Mouse (Mus musculus) B cell, adult 2 months (primary cell): ENCODE measurements around the gene Slc16a9.
A peak's percentile ranks its signal among the peaks of the same experiment; 100 is the strongest.
"Not testable (repeated sequence)": the region's sequence is repeated elsewhere in the genome, so short reads cannot be mapped to it uniquely, and the experiment has no call there.

Experiments used
- DNase-seq, 2 experiments: peaks; one replicate each; pipeline ENCODE4 v3.0.0; 2022

The Slc16a9 gene

DNA sequence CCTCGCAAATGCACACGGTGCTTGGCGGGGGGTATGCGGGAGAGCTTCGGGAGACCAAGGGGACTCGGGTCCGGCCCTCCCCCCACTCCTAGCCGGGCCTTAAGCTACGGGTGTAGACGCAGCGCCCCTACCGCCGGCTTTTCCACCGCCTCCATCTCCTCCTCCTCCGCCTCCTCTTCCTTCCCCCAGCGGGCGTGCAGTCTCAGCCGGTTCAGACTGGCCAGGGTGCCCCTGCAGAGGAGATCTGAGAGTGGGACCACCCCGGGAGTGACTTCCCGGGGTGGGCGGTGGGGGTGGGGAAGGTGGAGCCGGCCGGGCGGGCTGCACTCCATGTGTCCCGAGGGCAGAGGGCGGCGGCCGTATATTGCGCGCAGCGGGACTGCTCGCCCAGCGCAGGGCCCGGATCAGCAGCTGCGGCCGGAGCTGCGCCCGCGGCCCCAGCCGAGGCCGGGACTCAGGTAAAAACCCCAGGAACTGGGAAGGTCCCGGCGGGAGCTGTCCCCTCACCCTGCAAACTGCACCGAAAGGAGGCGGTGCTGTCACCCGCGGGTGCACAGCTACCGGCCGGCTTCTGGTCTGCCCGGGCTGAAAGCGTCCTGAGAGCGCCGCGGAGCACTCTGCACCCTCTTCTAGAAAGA lies at the start of gene Slc16a9:
Gene Slc16a9, plus strand, starts transcription at position 180 of the 638 bp plus-strand sequence.
- DNase-seq: no peak

DNA sequence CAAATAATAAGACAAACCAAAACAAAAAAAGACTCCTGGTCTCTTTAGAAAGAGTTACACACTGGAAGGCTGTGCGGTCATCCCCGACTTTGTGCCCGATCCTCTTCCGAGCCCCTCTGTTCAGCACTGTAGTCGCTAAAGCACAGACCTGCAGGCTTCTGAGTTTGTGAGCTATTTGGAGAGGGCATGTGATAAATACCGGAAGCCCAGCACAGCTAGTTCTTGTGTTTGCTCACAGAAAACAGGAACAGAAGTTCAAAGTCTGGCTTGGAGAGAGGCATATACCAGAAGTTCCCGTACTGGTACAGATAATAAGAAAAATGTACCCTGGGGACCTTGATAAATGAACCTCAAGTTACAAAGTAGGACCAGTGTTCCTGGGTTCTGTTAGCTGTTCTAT lies 49.6 kb upstream of the Slc16a9 start:
- DNase-seq: peak; percentile 22 to 35

DNA sequence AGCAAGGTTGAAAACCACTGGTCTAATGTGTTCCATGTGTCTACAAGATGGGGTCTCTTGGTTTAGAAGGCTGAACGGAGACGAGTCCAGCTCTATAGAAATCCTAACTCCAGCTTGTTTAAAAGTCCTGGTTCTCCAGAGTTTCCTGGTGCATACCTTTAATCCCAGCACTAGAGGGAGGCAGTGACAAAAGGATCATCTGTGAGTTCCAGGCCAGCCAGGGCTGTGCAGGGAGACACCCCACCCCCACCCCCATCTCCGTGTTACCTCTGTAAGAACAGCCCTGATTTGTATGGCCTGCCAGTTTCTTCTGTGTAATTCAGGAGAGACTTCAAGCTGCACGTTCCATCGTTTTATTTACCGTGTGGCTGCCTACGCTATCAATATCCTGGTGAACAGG lies 49.1 kb upstream of the Slc16a9 start:
- no peak for DNase-seq

DNA sequence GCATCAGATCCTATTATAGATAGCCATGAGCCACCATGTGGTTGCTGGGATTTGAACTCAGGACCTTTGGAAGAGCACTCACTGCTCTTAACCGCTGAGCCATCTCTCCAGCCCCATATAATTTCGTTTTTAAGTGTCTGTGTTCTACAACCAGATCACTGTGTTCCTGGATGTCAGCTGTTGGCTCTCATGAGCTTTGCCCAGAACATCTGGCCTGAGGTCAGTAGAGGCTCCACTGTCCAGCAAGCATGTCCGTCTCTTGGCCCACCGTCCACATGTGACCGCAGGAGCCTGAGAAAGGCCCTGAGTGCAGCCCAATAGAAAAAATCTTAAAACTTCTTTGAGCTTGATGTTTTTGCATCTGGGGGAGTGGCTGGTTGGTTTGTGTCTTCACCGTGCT lies 48.2 kb upstream of the Slc16a9 start:
- no peak for DNase-seq

DNA sequence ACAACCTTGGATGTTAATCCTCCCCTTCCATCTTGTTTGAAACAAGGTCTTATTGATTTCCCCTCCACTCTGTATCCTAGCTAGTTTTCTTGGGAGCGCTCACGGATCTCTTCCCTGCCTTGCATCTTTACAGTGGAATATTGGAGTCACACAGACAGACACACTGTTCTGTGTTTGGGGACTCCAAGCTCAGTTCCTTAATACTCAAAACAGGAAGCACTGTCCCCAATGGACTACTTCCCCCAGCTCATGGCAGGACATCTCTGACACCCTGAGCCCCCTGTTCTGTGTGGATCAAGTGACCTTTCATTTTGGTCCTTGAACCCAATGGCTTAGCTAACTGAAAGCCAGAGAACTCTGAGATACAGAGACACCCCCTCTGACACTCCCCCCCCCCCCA lies 47.3 kb upstream of the Slc16a9 start:
- no peak for DNase-seq

DNA sequence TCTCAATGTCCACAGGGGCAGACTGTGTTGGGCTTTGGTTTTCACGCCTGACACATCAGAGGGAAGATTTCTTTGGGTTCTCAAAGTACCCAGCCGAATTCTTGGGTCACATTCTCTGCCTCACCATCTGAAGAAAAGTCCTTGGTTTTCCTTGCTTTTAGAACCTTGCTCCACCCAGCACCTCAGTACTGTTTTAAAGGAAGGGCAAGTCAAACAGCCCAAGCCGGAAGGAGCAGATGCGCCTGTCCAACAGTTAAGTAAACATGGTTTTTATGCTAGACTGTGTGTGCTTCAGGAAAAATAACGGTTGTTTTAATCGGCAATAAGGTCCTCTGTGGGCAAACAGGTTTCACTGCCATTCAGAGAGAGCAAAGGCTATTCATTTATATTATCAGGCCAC lies 46.9 kb upstream of the Slc16a9 start:
- DNase-seq: no peak

DNA sequence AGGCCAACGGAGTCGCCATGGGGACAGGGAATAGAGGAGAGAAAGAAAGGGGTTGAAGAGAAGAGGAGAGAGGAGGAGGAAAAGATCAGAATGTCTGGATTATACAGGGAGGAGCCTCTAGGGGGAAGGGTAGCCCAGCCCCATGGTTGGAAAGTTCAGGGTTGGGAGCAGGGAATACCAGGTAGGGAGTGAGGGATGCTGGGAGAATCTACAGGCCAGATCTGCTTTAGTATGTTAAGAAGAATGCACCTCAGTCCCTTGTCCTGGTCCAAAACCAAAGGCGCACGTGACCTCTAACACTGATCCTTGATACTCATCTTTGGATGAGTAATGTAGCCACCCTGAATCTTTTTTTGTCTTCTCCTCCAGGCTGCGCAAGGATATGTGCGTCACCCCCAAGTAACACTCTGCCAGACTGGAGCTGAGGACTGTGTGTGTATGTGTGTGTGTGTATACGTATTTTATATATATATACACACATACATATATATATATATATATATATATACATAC lies 45.9 kb upstream of the Slc16a9 start:
- DNase-seq: no peak

DNA sequence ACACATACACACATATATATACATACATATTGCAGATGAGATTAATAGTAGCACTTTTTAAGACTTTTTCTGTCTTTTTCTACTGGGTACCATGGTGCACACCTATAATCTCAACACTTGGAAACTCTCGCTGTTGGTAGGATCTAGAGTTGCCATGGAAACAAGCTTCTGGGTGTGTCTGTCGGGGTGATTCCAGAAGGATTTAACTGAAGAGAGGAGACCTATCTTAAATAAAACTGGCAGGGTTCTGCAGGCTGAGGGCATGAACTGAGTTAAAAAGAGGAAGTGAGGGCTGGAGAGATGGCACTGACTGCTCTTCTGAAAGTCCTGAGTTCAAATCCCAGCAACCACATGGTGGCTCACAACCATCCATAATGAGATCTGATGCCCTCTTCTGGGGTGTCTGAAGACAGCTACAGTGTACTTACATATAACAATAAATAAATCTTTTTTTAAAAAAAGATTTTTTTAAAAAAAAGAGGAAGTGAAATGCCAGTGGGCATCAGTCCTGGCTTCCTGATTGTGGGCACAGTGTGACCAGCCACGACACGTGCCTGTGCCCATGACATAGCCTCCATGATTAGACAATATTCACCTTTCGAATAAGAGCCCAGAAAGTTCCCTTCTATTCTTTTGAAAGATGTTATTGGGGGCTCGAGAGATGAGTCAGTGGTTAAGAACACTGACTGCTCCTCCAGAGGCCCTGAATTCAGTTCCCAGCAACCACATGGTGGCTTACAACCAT lies 45.3 kb upstream of the Slc16a9 start:
- peak; percentile 46 to 55 for DNase-seq

DNA sequence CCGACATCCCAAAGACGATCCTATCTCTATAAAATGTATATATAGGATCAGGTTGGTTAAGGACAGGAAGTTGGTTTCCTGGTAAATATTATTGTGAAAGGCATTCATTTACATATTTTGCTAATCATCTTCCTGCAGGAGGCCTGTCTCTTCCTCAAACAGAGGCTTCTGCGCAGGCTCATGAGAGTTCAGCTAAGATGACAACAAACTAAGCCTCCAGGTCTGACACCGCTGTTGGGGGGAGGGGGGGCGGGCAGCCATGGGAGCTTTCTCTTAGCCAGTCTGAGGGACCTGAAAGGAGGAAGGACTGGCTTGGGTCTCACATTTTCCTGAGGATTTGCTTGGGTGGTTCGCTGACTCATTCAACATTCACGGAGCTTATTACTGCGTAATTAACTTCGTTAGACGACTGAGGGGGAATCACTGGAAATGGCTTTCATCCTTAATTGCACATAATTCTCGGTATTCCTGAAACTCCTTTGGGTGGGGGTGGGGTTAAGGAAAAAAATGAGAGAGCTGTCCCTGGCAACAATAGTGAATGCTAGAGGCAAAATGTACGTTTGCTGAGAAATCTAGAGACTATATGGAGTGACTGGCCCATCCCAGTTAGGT lies 43.9 kb upstream of the Slc16a9 start:
- DNase-seq: no peak

DNA sequence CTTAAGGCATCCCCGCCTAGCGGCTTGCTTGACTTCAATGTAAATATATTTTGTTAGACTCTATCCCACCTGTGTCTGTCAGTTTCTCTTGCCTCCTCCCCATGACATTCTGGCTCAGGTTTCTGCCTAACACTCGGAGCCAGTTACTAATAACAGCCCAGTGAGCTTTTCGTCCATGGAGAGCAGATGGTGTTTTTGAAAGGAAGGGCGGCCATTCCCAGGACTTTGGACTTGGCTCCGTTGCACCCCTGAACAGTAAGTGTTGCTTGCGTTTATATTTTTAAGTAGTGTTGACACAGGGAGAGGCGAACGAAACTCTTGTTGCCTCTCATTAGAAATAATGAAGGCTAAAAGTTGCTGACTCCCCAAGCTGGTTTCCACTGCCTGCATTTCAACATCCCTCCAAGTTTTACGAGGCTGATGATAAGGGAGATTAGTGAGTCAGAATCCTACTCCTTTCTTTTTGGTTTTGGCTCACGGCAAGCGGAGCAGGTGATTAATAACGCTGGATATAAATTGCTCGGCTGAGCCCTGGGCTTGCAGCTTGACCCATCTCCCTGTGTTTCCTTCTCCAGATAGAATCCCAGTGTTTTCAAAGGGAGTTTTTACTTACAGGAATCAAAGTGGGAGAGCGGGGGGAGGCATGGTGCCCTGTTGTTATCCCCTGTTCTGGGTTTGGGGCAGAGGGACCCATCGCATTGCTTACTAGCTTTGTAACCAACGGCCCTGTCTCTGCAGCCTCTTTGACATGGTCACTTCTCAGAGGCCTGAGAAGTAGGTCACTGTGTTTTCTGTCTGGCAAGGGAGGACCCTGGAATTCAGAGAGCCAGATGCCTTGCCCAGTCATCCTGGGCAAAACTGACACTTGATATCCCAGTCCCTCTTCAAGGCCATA lies 40.1 kb upstream of the Slc16a9 start, which contains the start of gene Mrln:
Gene Mrln, plus strand, starts transcription at position 160 of the 895 bp plus-strand sequence.
- DNase-seq: no peak

DNA sequence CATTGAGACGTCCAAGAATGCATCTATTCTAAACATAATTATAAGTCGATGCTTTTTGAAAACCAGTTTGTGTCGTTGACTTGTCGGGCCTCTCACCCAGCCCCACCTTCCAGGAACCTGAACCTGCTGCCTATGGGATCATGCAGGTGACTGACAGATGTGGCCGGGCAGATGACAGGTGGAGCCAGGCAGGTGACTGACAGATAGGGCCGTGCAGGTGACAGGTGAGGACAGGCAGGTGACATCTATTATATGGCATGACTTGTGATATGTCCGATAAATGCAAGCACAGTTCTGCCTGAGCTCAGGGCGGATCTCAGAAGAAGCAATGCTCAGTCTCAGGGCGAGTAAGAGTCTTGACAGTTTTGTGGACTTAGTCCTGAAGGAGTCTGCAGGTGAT lies 33.6 kb upstream of the Slc16a9 start:
- no peak for DNase-seq

DNA sequence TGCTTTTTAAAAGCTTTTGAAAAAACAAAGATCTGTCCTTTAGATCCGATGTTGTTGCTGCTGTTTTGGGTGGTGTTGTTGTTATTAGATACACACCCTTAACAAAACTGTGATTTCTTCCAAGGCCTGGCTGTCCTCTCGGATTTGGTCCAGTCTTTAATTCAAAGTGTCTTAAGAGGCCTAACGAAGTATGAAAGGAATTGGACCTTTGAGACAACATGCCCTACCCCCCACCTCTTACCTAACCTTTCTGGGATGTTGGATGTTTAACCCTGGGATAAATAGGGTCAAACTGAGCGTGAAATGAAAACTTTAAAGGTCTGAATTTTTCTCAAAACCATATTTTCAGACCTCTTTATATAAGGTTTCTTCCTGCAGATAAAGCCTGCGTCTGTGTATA lies 23.9 kb upstream of the Slc16a9 start:
- DNase-seq: no peak

DNA sequence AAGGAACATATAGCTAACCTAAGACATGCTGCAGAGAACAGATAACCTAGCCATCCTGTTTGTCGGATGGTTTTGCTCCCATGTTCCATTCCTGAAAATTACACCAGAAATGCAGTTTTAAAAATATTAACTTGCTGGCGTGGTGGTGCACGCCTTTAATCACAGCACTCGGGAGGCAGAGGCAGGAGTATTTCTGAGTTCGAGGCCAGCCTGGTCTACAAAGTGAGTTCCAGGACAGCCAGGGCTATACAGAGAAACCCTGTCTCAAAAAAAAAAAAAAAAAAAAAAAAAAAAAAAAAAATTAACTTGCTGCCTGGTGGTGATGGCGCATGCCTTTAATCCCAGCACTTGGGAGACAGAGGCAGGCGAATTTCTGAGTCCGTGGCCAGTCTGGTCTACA lies 22.7 kb upstream of the Slc16a9 start:
- not testable (repeated sequence) for DNase-seq

DNA sequence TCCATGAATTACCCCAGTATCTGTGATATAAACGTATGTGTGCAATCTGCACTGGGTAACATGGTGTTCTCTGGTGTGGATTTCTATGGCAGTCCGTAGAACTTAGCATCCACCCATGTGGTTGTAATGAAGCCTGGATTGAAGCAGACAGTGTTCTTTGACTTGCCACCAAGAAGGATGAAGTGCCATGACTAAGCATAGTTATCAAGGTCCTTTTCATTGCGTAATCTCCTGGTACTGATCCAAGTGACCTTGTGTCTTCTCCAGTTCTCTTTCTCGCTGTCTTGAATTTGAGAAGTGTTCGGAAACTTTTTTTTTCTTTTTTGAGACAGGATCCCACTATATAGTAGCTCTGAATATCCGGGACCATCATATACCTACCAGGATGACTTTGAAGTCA lies 20.3 kb upstream of the Slc16a9 start:
- no peak for DNase-seq

DNA sequence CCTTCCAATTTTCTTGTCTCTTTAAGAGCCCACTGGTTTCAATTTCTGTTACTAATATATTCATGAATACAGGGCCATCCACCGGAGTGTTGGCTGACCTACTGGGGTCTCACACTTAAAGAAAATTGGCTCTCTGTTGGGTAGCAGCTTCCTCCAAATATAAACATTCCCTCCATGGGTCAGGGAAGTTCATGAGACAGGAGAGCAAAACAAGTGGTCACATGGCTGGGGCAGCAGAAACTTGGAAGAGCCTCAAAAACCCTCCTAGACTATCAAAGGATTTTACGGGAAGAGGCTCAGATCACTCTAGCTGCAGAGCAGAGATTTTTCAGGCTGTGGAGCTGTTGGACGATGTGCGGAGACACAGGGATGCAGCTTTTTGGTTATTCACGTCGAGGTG lies 19.1 kb upstream of the Slc16a9 start:
- no peak for DNase-seq

DNA sequence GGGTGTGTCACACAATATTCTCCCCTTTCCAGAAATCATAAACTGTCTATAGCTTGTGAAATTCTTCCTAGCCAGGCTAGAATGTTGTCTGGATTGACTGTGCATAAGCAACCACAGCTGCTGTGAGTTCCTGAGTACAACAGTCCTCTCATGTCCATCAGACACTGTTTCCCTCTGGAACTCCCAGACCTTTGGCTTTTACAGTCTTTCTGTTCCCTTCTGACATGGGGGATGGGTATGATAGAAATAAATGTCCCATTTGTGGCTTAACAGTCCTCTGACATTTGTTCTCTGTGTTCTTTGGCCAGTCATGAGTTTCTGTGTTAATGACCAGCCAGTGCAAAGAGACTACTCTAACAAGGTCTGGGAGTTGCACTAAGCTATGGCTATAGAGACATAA lies 18.3 kb upstream of the Slc16a9 start:
- no peak for DNase-seq

DNA sequence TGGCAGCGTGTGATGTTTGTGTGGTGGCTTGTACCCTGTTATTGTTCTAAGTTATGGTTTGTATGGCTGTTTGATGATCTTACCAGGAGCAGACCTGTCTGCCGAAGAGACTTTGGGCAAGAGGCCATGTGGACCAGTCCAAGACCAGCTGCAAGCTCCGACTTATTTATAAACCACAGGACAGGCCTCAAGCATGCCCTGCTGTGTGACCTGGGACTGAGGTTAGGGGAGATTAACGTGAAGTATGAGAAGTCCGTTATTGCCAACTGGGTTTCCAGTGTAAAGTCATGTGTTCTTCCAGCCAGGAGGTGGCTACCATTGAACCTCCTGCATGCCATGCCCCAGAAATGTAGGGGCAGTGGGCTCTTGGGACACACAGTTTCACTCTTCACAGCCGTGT lies 14.5 kb upstream of the Slc16a9 start:
- DNase-seq: no peak

DNA sequence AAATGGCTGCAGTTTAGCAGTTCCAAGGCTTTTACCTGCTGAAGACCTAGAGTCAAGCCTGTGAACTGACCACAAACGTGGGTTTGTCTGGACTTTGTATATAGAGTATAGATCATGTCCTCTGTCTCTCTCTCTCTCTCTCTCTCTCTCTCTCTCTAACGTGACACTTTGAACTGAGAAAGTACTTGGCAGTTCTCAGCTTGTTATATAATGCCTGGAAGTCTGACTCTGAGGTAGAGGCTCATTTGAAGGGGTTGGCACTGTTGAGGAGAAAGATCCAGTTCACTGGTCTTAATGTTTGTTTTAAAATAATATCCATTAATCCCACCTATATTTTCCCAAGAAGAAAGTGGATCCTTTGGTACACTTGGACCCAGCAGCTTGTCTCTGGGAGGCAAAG lies 7.0 kb upstream of the Slc16a9 start:
- no peak for DNase-seq

DNA sequence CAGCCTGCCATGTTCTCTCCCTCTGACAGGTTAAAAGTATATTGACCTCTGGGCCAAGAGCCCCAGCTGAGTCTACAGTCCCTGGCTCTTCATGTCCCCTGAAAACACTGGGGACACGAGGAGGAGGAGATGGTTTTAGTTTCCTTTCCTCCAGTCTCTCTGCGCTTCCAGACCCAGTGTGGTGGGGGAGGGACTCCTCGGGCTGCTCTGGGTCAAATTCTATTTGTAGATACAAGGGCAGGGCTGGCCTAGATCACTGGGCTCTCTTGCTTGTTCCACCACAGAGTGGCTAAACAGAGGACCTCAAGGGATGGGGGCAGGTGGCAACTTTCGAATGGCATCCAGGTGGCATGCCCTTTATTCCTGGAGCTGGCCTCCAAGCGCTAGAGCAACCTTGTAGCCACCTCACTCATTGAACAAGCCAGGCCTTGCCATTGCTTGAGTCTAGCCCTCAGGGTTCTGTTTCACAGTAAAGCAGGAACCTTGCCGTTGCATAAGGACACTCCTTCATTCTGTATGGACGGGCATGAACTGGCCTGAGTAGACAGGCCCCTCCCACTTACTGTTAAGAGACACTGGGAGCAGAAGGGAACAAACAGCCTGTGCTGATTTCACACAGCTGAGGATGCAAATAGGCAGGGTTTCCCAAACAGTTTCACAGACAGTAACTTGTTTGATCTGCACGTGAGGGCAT lies 2.0 kb upstream of the Slc16a9 start:
- DNase-seq: no peak

DNA sequence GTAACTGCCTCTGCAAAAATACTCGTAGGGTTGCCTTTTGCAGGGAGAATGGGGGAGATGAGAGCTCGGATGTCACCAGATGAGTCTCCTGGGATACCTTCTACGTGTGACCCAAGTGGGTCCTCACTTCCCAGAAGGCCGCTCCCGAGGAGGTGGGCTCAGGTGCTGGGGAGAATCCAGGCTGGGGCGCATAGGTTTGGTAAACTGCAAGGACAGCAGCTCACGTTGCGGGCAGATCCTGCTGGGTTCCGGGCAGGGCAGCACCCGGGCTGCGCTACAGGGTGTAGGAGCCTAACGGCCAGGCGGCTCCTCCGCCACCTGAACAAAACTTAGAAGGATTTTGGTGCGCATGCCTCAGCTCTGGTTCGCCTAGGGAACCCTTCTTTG lies 652 bp downstream of the Slc16a9 start:
- DNase-seq: no peak

DNA sequence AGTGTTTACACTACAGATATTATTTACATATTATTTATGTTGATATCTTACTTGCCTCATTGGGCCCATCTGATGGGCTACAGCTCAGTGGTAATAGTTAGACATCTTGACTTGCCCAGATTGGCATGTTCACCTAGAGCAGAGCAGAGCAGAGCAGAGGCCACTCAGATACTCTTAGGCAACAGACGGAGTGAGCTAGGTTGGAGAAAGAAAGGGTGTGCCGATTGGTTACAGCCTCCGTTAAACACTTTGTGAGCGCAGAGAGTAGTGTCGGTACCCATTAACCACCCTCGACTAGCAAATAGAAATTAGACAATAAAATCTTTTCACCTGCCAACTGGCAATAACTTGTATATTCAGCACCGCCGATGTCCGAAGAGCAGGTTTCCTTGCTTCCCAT lies 1.2 kb downstream of the Slc16a9 start:
- DNase-seq: no peak

DNA sequence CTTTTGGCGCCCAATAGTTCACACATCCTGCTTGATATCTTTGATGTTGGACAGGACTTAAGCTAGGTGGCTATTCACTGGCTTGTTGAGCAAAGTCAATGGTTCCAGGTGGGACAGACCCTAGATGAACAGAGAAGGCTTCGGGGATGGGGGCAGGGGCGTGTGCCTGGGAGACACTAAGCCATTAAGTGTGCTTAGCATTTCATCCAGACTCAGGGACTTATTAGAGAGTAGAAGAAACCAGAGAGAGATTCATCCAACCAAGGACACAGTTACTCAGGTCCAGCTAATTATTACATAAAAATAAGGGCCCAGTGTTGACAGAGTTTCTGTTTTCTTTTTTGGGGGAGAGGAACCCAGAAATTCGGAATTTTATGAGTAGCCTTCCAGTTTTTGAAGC lies 5.5 kb downstream of the Slc16a9 start:
- DNase-seq: no peak
